Mouse (Mus musculus) kidney, postnatal 36 days (tissue): Measurements from ENCODE around the gene Dtnb.

Experiments
- DNase-seq, 2 experiments: peaks; one replicate each; pipeline ENCODE4 v3.0.0; 2021 to 2022; ENCODE audit warnings: mixed read lengths in 2 of 2

Gene Dtnb

GRCm38 (mm10) chr12:3733328-3733727, 161.1 kb downstream of the Dtnb start:
- DNase-seq: no peak

- DNase-seq: peak; percentile 35 to 39
Observed at GRCm38 (mm10) chr12:3737009-3737408, 164.8 kb downstream of the Dtnb start.

GRCm38 (mm10) chr12:3738741-3739529, 166.8 kb downstream of the Dtnb start:
- no peak for DNase-seq

- DNase-seq: no peak
Observed at GRCm38 (mm10) chr12:3739749-3740704, 167.8 kb downstream of the Dtnb start.

DNA sequence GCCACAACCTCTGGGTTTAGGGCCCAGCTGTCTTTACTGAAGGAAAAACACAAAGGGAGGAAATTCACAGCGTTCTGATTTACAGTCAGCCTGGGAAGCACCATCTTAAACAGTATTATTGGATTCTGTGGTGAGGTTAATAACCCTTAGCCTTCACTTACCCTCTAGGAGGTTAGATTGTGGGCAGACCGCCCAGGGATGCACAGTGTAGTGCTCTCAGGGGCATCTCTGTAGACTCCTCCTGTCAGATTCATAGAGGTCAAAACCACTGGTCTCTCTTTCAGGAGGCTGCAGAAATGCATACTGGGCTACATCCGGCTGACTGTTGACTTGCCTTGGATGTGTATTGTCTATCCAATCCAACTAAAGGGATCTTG, 168.5 kb downstream of the Dtnb start:
- no peak for DNase-seq

DNA sequence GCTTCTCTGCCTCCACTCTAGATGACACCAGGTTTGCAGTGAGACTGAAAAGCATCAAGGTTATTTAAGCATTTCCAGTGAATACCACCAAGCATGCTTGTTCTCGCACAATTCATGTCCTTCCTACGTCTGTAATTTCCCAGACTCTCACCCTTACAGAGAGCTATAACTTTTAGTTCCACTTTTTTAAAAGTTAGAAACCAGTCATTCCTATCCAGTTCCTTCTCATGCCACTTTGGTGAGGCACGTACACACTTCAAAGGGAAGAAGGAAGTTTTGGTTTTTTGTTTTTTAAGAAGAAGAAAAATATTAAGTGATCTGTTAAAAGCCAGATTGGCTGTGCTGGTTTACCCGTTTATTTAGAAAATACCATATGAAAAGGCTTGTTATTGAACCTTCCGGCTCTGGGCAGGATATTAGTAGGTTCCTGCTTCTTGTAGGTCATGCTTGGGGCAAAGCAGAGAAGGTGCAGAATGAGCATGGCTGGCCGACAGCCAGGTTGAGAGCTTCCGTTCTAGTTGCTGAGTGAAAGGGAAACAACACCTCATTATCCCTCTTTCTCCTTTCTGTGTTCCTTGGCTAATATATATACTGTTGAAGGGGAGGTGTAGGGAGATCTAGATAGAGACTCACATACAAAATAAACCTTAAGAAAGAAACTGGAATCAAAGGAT, 173.4 kb downstream of the Dtnb start:
- peak; percentile 55 to 79 for DNase-seq

DNA sequence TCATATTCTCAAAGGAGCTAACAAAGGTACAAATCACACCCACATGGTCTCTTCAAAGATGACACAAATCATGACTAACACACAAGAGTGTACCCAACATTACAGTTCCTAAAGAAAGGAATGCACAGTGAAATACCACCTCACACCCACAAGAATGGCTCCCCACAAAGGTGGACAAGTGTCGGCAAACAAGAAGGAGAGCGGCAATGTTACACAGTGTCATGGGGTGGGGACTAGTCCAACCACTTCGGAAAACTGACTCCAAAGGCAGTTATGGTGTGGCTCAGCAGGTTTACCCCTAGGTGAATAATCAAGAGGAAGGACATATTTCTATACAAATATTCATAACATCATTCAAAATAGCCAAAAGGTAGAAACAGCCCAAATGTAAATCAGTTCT, 174.2 kb downstream of the Dtnb start:
- no peak for DNase-seq

DNA sequence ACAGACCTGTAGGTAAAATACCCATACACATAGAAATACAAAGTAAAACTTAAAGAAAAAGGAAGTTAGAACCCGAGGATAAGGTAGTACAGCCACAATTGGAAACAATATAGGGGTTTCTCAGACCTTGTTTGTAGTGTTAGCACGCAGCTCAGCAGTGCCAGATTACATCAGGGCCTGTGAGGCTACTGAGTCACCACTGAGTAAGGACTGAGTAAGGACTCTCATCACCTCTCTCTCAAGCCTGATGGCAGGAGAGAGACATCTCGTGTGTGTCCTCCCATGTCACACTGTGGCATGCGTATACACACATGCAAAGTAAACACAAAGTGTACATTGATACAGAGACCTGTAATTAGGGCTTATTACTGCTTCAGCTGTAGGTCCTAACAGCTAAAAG, 175.4 kb downstream of the Dtnb start:
- no peak for DNase-seq

DNA sequence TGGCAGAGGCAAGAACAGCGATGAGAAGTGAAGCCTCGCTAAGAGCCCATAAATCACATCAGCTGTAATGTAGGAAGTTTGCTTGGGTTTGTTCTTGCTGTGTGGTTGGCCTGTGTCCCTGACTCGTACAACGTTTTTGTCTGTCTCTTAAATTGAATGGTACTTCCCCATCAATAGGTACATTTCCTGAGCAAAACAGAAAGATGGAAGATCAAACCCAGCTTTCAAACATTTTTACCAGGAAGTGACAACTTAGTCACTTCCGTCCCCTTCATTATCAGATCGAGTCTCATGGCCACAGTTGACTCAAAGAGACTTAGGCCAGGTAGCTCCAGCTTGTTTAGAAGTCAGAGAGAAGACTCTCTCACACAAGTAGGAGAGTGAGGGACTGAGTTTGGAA, 183.3 kb downstream of the Dtnb start:
- no peak for DNase-seq

- no peak for DNase-seq
Observed at GRCm38 (mm10) chr12:3756216-3756615, 184.0 kb downstream of the Dtnb start.

GRCm38 (mm10) chr12:3758127-3758526, 185.9 kb downstream of the Dtnb start:
- DNase-seq: no peak

- peak; percentile 76 to 81 for DNase-seq
Observed at GRCm38 (mm10) chr12:3759419-3759818, 187.2 kb downstream of the Dtnb start.

GRCm38 (mm10) chr12:3760876-3761590, 188.9 kb downstream of the Dtnb start:
- no peak for DNase-seq

DNA sequence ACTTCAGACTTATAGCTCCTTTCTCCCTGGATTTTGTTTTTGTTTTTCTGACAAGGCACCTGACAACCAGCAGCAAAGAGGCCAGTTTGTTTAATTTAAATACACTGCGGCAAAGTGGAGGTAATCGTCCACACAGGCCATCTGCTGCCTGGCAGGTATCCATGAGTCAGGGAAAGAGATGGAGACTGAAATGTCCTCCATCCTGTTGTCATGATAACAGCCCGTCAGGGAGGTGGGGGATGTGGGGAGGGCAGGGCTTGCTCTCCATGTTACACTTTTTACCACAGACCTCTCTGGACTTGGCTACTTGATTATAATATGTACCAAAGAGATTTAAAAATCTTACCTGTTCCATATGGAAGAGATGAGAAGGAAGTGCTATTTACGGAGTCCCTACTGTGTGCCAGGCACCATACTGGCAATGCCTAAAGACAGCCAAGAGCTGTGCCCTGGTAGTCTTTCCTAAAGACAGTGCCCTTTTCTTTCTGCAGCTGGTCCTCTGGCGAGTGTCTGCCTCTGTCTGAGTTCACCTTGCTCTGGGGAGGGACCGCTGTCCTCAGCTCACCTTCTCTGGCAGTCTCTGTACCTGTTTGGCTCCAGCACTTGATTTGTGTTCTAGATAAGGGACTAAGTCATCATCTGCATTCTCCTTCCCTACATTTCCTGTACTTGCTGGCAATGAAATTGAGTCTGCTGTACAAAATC, 189.6 kb downstream of the Dtnb start:
- no peak for DNase-seq

DNA sequence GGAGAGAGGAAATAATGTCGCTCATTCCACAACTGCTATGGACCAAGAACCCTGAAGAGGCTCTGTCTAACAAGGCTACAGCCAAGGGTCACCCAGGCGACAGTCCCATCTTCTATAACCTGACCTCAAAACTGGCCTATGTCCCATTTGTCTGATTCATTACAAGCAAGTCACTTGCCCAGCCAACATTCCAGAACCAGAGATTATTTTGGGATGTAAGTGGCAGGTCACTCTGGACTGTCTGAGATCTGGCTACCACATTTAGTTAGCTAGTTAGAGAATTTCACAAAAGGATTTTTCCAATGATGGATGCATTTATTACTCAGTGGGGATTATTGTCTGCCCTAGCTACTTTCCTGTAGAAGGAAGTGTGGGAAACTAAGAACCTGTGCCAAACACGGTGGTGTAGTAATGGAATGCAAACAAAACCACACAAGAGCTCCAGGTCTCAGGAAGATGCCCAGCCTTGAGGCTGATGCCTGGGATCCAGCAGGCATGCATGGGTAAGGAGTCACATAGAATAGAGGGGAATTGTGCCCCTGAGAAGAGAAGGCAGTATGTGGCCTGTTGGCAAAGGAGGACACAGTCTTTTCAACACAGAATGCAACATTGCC, 192.1 kb downstream of the Dtnb start:
- no peak for DNase-seq

DNA sequence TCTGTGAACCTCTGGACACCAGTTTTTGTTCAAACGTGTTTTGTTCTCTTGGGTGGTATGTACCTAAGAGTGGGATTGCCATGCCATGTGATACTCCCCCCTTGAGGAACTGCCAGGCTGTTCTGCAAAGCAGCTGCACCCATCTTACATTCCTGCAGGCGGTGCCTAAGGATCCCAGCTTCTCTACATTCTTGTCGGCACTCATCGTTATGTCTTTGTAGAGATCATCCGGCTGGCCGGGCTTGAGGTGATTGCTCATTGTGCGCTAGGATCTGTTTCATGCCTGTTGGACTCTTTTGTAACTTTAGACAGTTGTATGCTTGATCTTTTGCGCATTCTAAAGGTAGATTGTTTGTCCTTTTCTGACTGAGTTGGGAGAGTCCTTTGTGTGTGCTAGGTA, 195.2 kb downstream of the Dtnb start:
- no peak for DNase-seq

- DNase-seq: peak; percentile 39 to 60
Observed at GRCm38 (mm10) chr12:3768391-3768790, 196.2 kb downstream of the Dtnb start.

GRCm38 (mm10) chr12:3770546-3770945, 198.4 kb downstream of the Dtnb start:
- DNase-seq: no peak

- DNase-seq: no peak
Observed at GRCm38 (mm10) chr12:3771080-3771479, 198.9 kb downstream of the Dtnb start.

DNA sequence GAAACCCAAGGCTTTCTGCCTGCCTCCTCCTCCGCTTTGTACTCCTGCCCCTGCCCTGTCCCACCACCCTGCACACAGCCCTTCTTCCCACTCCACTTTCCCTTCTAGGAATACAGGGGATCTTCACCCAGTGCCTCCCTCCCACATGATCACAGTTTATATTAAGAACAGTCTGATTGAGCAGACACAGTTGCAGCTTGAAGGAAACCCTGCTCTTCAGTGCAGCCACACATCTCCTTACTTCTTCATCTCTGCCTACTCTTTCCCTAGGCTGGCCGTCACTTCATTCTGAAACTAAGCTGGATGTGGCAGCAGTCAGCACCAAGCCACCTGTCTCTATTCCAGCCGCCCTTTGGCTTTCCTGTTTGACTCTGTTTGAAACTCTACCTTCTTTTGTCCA, 201.5 kb downstream of the Dtnb start:
- DNase-seq: no peak

DNA sequence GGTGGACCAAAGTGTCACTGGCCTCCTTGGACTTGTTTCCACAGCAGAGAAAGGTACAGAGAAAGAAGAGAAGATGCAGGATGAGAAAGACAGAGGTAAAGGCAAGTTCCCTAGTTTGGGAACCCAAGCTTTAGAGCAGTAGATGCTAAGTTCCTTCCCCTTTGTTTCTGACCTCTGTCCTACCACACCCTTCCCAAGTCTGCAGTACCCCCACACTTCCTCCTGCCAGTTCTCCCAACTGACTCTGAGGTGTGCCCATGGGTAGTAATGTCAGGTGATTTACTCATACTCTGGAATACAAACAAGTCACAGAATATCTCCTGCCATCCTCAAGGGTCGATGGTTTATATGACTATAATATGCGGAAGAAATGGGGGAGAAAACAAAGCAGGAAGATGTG, 203.8 kb downstream of the Dtnb start:
- no peak for DNase-seq

GRCm38 (mm10) chr12:3777682-3778081, 205.5 kb downstream of the Dtnb start:
- peak; percentile 75 to 87 for DNase-seq
